Mouse (Mus musculus) forebrain, postnatal 0 days (tissue): Measurements from ENCODE around the gene Creb5. TPM values are rescaled to one million over a fixed set of nuclear protein-coding genes. Genes with fewer than 3 reads are reported as not detected.

Experiments used
- ATAC-seq: fragments of 200-750 bp; cut with Nextera tagmentation; 2 replicates; pipeline ENCODE4 v1.8.0; 2017; ENCODE audit warnings: mild to moderate bottlenecking, moderate library complexity
- DNase-seq: peaks from one replicate; pipeline ENCODE4 v3.0.0-alpha.2; 2015
- H3K27ac ChIP-seq: fragments of 300-500 bp; sonication (generic); 2 replicates; pipeline ENCODE4 v1.5.1; 2014; ENCODE audit warnings: low read depth, mild to moderate bottlenecking, antibody characterized with exemption, low read length, moderate library complexity, mixed read lengths
- H3K27me3 ChIP-seq: fragments of 300-500 bp; sonication (generic); 2 replicates; pipeline ENCODE4 v1.6.1; 2014; ENCODE audit warnings: mild to moderate bottlenecking, low read length, mixed read lengths; ENCODE audit not compliant: insufficient read depth
- H3K36me3 ChIP-seq: fragments of 300-500 bp; sonication (generic); 2 replicates; pipeline ENCODE4 v1.6.1; 2014; ENCODE audit warnings: mild to moderate bottlenecking, moderate library complexity; ENCODE audit not compliant: insufficient read depth
- H3K4me1 ChIP-seq: fragments of 300-500 bp; sonication (generic); 2 replicates; pipeline ENCODE4 v1.6.1; 2014; ENCODE audit warnings: antibody characterized with exemption; ENCODE audit not compliant: insufficient read depth
- H3K4me2 ChIP-seq: fragments of 300-500 bp; sonication (generic); 2 replicates; pipeline ENCODE4 v1.6.1; 2014; ENCODE audit warnings: low read depth, mild to moderate bottlenecking, moderate library complexity
- H3K4me3 ChIP-seq: fragments of 300-500 bp; sonication (generic); 2 replicates; pipeline ENCODE4 v1.5.1; 2014; ENCODE audit warnings: low read depth, low read length, mixed read lengths
- H3K9ac ChIP-seq: fragments of 300-500 bp; sonication (generic); 2 replicates; pipeline ENCODE4 v1.6.1; 2014; ENCODE audit warnings: mild to moderate bottlenecking
- H3K9me3 ChIP-seq: fragments of 300-500 bp; sonication (generic); 2 replicates; pipeline ENCODE4 v1.6.1; 2016; ENCODE audit warnings: low read length
- CTCF ChIP-seq: sonication (generic); IDR thresholded peaks from 2 replicates; pipeline ENCODE4 v1.5.1; 2016; ENCODE audit warnings: antibody characterized with exemption, control low read depth, low read depth
- WGBS: fragments of 180-500 bp; shearing (Covaris S2); extraction: QIAGEN DNeasy Blood & Tissue Kit; methylation state at CpG from one replicate; pipeline ENCODE4 v1.1.7; 2014; 5-methylcytosine and 5-hydroxymethylcytosine counted together
- polyA plus RNA-seq: library from polyadenylated mRNA; unstranded; fragments of >200 nt; fragmentation: Nextera tagmentation; extraction: Ambion mirVana; gene quantifications from 2 replicates; pipeline ENCODE4 v1.2.1, GENCODE M21; 2015
- total RNA-seq: library from RNA; depleted of rRNA; stranded (reverse); fragments of >200 nt; gene quantifications from 2 replicates; pipeline ENCODE4 v1.2.3, GENCODE M21; 2014

The Creb5 gene
- total and polyA plus RNA-seq, 2 experiments from 2014 or later, result 2.4 to 3.2 TPM

- peak overlapping the region; percentile 40 for H3K4me2 ChIP-seq
- peak overlapping the region; percentile 45 for H3K9ac ChIP-seq
- DNase-seq (no peak), ATAC-seq (peak; percentile 47; the same call in 1 of the 2 replicates)
- peak overlapping the region; percentile 26 for H3K4me3 ChIP-seq
- no peaks in the 10 kb centered on the region for H3K9me3 ChIP-seq
- H3K27me3 ChIP-seq, result no peaks in the 10 kb centered on the region
- 0% methylated on average over 5 of the region's 6 CpGs for WGBS
- no peak for TF ChIP-seq CTCF
- no peaks in the 10 kb centered on the region for H3K36me3 ChIP-seq
- H3K27ac ChIP-seq, result no peak overlapping the region
- H3K4me1 ChIP-seq, result peaks cover 6% of the 10 kb centered on the region; the same call in 1 of the 2 replicates
Measured at GRCm38 (mm10) chr6:53573711-53574065, 286.6 kb downstream of the Creb5 start.

DNA sequence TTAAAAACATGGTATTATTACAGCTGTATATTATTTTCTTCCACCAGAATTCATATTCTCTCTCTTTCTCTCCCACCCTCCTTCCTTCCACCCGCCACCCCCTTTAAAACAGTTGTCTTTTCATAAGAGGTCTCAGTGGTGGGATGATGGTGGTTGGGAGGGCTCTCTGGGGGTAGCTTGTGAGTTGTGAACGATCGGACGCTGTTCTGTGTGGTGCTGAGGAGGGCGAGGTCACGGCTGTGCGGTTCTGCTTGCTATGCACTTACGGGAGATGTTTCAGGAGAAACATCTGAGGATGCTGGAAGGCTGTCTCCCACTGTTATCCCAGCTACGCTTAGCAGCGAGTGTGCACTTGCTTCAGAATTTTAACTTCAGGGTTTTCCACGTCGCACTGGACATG lies 287.0 kb downstream of the Creb5 start:
- Histone ChIP-seq H3K36me3 (no peaks in the 10 kb centered on the region), H3K4me1 (peaks cover 6% of the 10 kb centered on the region; the same call in 1 of the 2 replicates), H3K9me3 (no peaks in the 10 kb centered on the region), H3K9ac (peak overlapping the region; percentile 45), H3K27me3 (no peaks in the 10 kb centered on the region), H3K27ac (no peak overlapping the region), H3K4me2 (peak overlapping the region; percentile 40), H3K4me3 (peak overlapping the region; percentile 26)
- ATAC-seq, result no peak
- no peak for DNase-seq
- 15% methylated on average over 12 of the region's 12 CpGs for WGBS
- TF ChIP-seq CTCF, result no peak

- H3K4me1 ChIP-seq, result peaks cover 6% of the 10 kb centered on the region; the same call in 1 of the 2 replicates
- no peak overlapping the region for H3K4me3 ChIP-seq
- DNase-seq (no peak), ATAC-seq (no peak)
- H3K4me2 ChIP-seq, result peak overlapping the region; percentile 40
- H3K9ac ChIP-seq, result no peak overlapping the region
- TF ChIP-seq CTCF, result no peak
- no peaks in the 10 kb centered on the region for H3K9me3 ChIP-seq
- H3K27ac ChIP-seq, result no peak overlapping the region
- H3K27me3 ChIP-seq, result no peaks in the 10 kb centered on the region
- 45% methylated on average over 4 of the region's 4 CpGs for WGBS
- no peaks in the 10 kb centered on the region for H3K36me3 ChIP-seq
Measured at GRCm38 (mm10) chr6:53575191-53575590, 288.1 kb downstream of the Creb5 start.

DNA sequence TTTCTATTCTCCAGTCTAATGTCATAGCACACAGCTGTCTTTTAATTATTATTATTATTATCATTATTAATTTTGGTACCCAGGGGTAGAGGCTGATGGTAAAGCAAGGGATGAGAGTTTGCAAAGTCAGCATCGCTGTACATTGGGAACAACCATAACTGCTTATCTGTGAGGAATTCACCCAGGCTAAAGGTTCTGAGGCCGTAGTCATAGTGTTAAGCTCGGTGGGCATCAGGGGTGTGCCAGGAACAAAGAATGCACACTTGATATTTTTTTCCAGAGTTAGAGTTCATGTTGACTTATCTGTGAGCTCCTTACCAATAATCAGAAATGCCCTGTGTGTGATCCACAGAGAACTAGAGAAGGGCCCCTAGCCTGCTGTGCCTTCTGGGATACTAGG lies 288.8 kb downstream of the Creb5 start:
- Histone ChIP-seq H3K36me3 (no peaks in the 10 kb centered on the region), H3K9ac (no peak overlapping the region), H3K4me2 (no peak overlapping the region), H3K4me1 (peaks cover 6% of the 10 kb centered on the region; the same call in 1 of the 2 replicates), H3K9me3 (no peaks in the 10 kb centered on the region), H3K4me3 (no peak overlapping the region), H3K27ac (no peak overlapping the region), H3K27me3 (no peaks in the 10 kb centered on the region)
- ATAC-seq (no peak), DNase-seq (no peak)
- 92% methylated on average over 3 of the region's 3 CpGs for WGBS
- TF ChIP-seq CTCF, result no peak

GRCm38 (mm10) chr6:53576841-53577240 lies 289.8 kb downstream of the Creb5 start:
- Histone ChIP-seq H3K9me3 (no peaks in the 10 kb centered on the region), H3K4me3 (no peak overlapping the region), H3K27ac (no peak overlapping the region), H3K4me1 (peaks cover 6% of the 10 kb centered on the region; the same call in 1 of the 2 replicates), H3K4me2 (no peak overlapping the region), H3K9ac (no peak overlapping the region), H3K27me3 (no peaks in the 10 kb centered on the region), H3K36me3 (no peaks in the 10 kb centered on the region)
- WGBS, result 94% methylated on average over 6 of the region's 6 CpGs
- no peak for TF ChIP-seq CTCF
- DNase-seq (no peak), ATAC-seq (no peak)

DNA sequence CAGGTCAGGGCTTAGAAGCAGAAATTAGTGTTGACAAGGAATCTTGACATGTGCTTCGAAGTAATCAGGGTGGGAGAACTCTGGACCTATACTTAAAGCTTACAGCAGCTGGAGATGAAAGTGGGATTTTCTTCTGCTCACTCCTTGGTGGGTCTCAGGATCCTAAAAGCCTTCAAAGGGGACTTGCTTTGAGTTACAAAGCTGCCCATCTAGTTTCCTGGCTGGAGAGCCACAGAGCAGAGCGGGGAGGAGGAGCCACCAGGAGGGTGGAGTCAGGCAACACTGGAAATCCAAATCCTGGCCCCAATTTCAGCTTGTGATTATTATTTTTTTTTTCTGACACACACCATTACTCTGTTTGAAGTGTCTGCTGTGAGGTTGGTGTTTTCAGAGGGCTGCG lies 290.7 kb downstream of the Creb5 start:
- no peak overlapping the region for H3K9ac ChIP-seq
- 79% methylated on average over 3 of the region's 3 CpGs for WGBS
- H3K4me3 ChIP-seq, result no peak overlapping the region
- no peak for ATAC-seq
- no peak overlapping the region for H3K27ac ChIP-seq
- no peaks in the 10 kb centered on the region for H3K9me3 ChIP-seq
- no peaks in the 10 kb centered on the region for H3K27me3 ChIP-seq
- no peak for TF ChIP-seq CTCF
- H3K36me3 ChIP-seq, result no peaks in the 10 kb centered on the region
- H3K4me2 ChIP-seq, result no peak overlapping the region
- peaks cover 4% of the 10 kb centered on the region for H3K4me1 ChIP-seq
- no peak for DNase-seq

DNA sequence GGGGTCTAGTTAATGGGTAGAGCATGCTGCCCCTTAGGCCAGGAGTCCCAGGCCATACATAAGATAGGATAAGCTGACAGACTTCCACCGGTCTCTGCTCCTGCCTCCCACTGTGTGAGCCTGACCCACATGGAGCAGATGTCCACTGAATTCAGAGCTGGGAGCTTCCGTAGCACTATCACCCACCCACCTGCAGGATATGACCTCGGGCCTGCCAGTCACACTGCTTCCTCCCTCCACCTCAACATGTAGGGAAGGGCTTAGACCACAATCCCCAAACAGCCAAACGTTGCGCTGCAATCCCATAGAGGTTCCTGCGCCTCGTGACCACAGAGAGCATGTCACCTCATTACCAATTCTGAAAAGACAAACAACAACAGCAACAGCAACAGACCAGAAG lies 293.3 kb downstream of the Creb5 start:
- no peaks in the 10 kb centered on the region for H3K27me3 ChIP-seq
- WGBS, result 83% methylated on average over 7 of the region's 7 CpGs
- no peak for DNase-seq

More for the DNA sequence above, 293.3 kb downstream of the Creb5 start:
- H3K4me2 ChIP-seq, result no peak overlapping the region
- TF ChIP-seq CTCF, result no peak
- no peak overlapping the region for H3K4me3 ChIP-seq
- H3K9ac ChIP-seq, result no peak overlapping the region
- ATAC-seq, result no peak
- H3K9me3 ChIP-seq, result no peaks in the 10 kb centered on the region
- H3K27ac ChIP-seq, result no peak overlapping the region
- H3K4me1 ChIP-seq, result peaks cover 21% of the 10 kb centered on the region
- no peaks in the 10 kb centered on the region for H3K36me3 ChIP-seq
